Mouse (Mus musculus): ENCODE data around the gene Wnt10b.

DNA sequence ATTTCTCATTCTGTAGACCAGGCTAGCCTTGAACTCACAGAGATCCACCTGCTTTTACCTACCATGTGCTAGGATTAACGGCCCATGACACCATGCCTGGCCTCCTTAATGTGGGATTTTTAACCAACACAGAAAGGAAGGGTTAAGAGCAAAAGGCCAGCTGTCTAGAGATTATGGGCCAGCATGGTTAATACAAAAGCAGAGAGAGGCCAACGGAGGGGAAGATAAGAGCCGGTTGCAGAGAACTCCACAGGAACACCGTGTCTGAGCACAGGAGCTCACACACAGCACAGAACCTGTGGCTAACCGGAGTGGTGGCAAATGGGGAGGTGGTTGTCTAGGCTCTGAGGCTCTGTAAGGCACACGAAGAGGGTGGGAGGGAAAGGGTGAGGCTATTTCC is 44.6 kb downstream of the Wnt10b start:
- TF ChIP-seq POLR2A (IDR thresholded peaks at IDR 0.05; ENCODE audit: insufficient read depth, low read depth, low read length): no peak
- no peak for TF ChIP-seq CTCF (IDR thresholded peaks at IDR 0.05)
- TF ChIP-seq EP300 (IDR thresholded peaks at IDR 0.05; ENCODE audit: insufficient read depth, low read depth, low read length): no peak

Data from heart, adult 2 months (tissue).